ENCODE assay signal across 11 mouse cellular contexts in genomic region chr10:39674766-39675165, GRCm38 (mm10). TPM values are rescaled to one million over a fixed set of nuclear protein-coding genes. Genes with fewer than 3 reads are reported as not detected.
A peak's percentile ranks its signal among the peaks of the same experiment; 100 is the strongest.
DNase-seq lines count a peak whose midpoint lies in the region; ATAC-seq and TF ChIP-seq lines count a peak whose summit lies in the region.
"Had no signal": no experiment of that assay in that cellular context is flagged by ENCODE, and none has a peak within 500 bp of the region (broad histone marks: within the 10 kb centered on the region; RNA-seq: fewer than 3 reads in every experiment).

No protein-coding gene starts in this region.

- H3K36me3 ChIP-seq in stomach, embryonic 14.5 days (ENCODE audit: control insufficient read depth, insufficient read depth, low read length): no peaks in the 10 kb centered on the region
- H3K36me3 ChIP-seq in stomach, postnatal 0 days (ENCODE audit: control insufficient read depth, insufficient read depth, low read length): no peaks in the 10 kb centered on the region
- H3K36me3 ChIP-seq in forebrain, embryonic 10.5 days (replicated peaks): peaks cover 13% of the 10 kb centered on the region; the same call in 1 of the 2 replicates
- no peaks in the 10 kb centered on the region for H3K36me3 ChIP-seq in hindbrain, postnatal 0 days (ENCODE audit: insufficient read depth, low read length)
- H3K36me3 ChIP-seq: G1E had no signal

- TF ChIP-seq EP300 in stomach, postnatal 0 days (optimal IDR thresholded peaks at IDR 0.05): no peak

- no peak for ATAC-seq in stomach, embryonic 14.5 days (ENCODE audit: insufficient number of reproducible peaks, insufficient read depth, low FRiP score, low read depth)
- no peak for ATAC-seq in stomach, postnatal 0 days (ENCODE audit: low FRiP score, low TSS enrichment)
- peak; percentile 46; the same call in 1 of the 2 replicates for ATAC-seq in hindbrain, postnatal 0 days
- no peak for ATAC-seq in cerebellum, adult (ENCODE audit: insufficient number of reproducible peaks, low FRiP score, low TSS enrichment)
- ATAC-seq: lung, postnatal 0 days had no signal

- no peaks in the 10 kb centered on the region for H3K9me3 ChIP-seq in stomach, embryonic 14.5 days (ENCODE audit: control insufficient read depth, low read depth, low read length)
- no peaks in the 10 kb centered on the region for H3K9me3 ChIP-seq in stomach, postnatal 0 days (ENCODE audit: control insufficient read depth, low read length)
- no peaks in the 10 kb centered on the region for H3K9me3 ChIP-seq in forebrain, embryonic 10.5 days
- no peaks in the 10 kb centered on the region for H3K9me3 ChIP-seq in hindbrain, postnatal 0 days (ENCODE audit: low read length)
- H3K9me3 ChIP-seq: G1E had no signal

- DNase-seq in stomach, postnatal 0 days (ENCODE audit: low spot score): no peak
- no peak for DNase-seq in forebrain, embryonic 10.5 days (ENCODE audit: extremely low spot score, low spot score)
- peak; percentile 62 for DNase-seq in hindbrain, postnatal 0 days (ENCODE audit: low spot score)
- DNase-seq in adrenal gland, adult (ENCODE audit: inconsistent age in 2 of 2, low spot score in 1 of 2): no peak
- no peak for DNase-seq in adrenal gland, postnatal 4 days (ENCODE audit: low spot score in 2 of 2)
- DNase-seq: gastrocnemius, postnatal 10 days; spleen, adult 18-20 months had no signal

- H3K4me1 ChIP-seq in stomach, embryonic 14.5 days (ENCODE audit: control insufficient read depth, insufficient read depth, low read length): peaks cover 22% of the 10 kb centered on the region
- 0 out of 2 replicates have a peak, but pooled peaks cover 2% of the 10 kb centered on the region for H3K4me1 ChIP-seq in stomach, postnatal 0 days (replicated peaks; ENCODE audit: control insufficient read depth, insufficient read depth)
- peaks cover 47% of the 10 kb centered on the region for H3K4me1 ChIP-seq in forebrain, embryonic 10.5 days
- H3K4me1 ChIP-seq in hindbrain, postnatal 0 days (ENCODE audit: insufficient read depth, low read length): peaks cover 3% of the 10 kb centered on the region; the same call in 1 of the 2 replicates

- WGBS in stomach, embryonic 14.5 days: 61% methylated on average over 3 of the region's 3 CpGs
- 77% methylated on average over 3 of the region's 3 CpGs for whole genome bisulfite sequencing in stomach, postnatal 0 days
- WGBS in forebrain, embryonic 10.5 days: 26% methylated on average over 3 of the region's 3 CpGs
- WGBS in hindbrain, postnatal 0 days: 35% methylated on average over 3 of the region's 3 CpGs

- no peak overlapping the region for H3K9ac ChIP-seq in stomach, embryonic 14.5 days (replicated peaks; ENCODE audit: low read depth, low read length)
- H3K9ac ChIP-seq in stomach, postnatal 0 days (ENCODE audit: low read length): no peak overlapping the region
- no peak overlapping the region for H3K9ac ChIP-seq in hindbrain, postnatal 0 days (replicated peaks; ENCODE audit: low read length)

- no peak overlapping the region for H3K4me2 ChIP-seq in stomach, embryonic 14.5 days (replicated peaks; ENCODE audit: low read depth, low read length)
- no peak overlapping the region for H3K4me2 ChIP-seq in stomach, postnatal 0 days (replicated peaks; ENCODE audit: low read depth)
- H3K4me2 ChIP-seq in hindbrain, postnatal 0 days (ENCODE audit: low read depth, low read length): no peak overlapping the region

- no peak for TF ChIP-seq CTCF in stomach, postnatal 0 days (IDR thresholded peaks at IDR 0.05; ENCODE audit: low read depth)
- no peak for TF ChIP-seq CTCF in hindbrain, postnatal 0 days (IDR thresholded peaks at IDR 0.05; ENCODE audit: low read depth)

- no peak overlapping the region for H3K4me3 ChIP-seq in stomach, embryonic 14.5 days (ENCODE audit: low read depth, low read length)
- no peak overlapping the region for H3K4me3 ChIP-seq in stomach, postnatal 0 days (ENCODE audit: low read depth, low read length)
- H3K4me3 ChIP-seq in forebrain, embryonic 10.5 days: no peak overlapping the region
- no peak overlapping the region for H3K4me3 ChIP-seq in hindbrain, postnatal 0 days (ENCODE audit: low read length)

- no peaks in the 10 kb centered on the region for H3K27me3 ChIP-seq in stomach, embryonic 14.5 days (ENCODE audit: control insufficient read depth, insufficient read depth, low read length)
- no peaks in the 10 kb centered on the region for H3K27me3 ChIP-seq in stomach, postnatal 0 days (ENCODE audit: control insufficient read depth, insufficient read depth, low read length)
- H3K27me3 ChIP-seq in forebrain, embryonic 10.5 days (ENCODE audit: poor library complexity, severe bottlenecking): no peaks in the 10 kb centered on the region
- H3K27me3 ChIP-seq in hindbrain, postnatal 0 days (ENCODE audit: insufficient read depth, low read length): no peaks in the 10 kb centered on the region

- peak overlapping the region; percentile 52; the same call in 1 of the 2 replicates for H3K27ac ChIP-seq in stomach, embryonic 14.5 days (ENCODE audit: low read length)
- no peak overlapping the region for H3K27ac ChIP-seq in stomach, postnatal 0 days (replicated peaks)
- H3K27ac ChIP-seq in forebrain, embryonic 10.5 days: 0 out of 2 replicates have a peak overlapping the region, but pooled peaks have one; percentile 59
- peak overlapping the region; percentile 72 for H3K27ac ChIP-seq in hindbrain, postnatal 0 days

RNA-seq across cellular contexts. Expression of gene Rev3l, which starts 57.2 kb away (rescaled TPM):
- 43.7 and 45.0 TPM in 2 replicates for polyA plus RNA-seq in stomach, embryonic 14.5 days (2014; fragmentation: Nextera tagmentation; extraction: Ambion mirVana)
- 10.0 TPM in 2 replicates for polyA plus RNA-seq in stomach, postnatal 0 days (2015; fragmentation: Nextera tagmentation; extraction: Ambion mirVana)
- 11.6 and 13.9 TPM in 2 replicates for polyA plus RNA-seq in forebrain, embryonic 10.5 days (2016; fragmentation: Nextera tagmentation; extraction: Ambion mirVana)
- 89.5 and 105 TPM in 2 replicates for total RNA-seq in hindbrain, postnatal 0 days (2014; rRNA removed)
- 22.3 and 23.3 TPM in 2 replicates for polyA plus RNA-seq in hindbrain, postnatal 0 days (2015; fragmentation: Nextera tagmentation; extraction: Ambion mirVana)
- 10 to 100 TPM; 48.6 to 52.9 TPM for total RNA-seq in adrenal gland, postnatal 4 days (2021)
